Mouse (Mus musculus) liver, adult (tissue): ENCODE measurements around the gene Lrp10.

ENCODE experiments used
- GATA4 ChIP-seq: IDR thresholded peaks from 2 replicates; pipeline ENCODE4 v1.6.1; 2014; ENCODE audit warnings: mild to moderate bottlenecking, low read length; ENCODE audit not compliant: insufficient replicate concordance

The Lrp10 gene

GRCm38 (mm10) chr14:54445476-54445875 lies 18.5 kb upstream of the Lrp10 start:
- no peak for TF ChIP-seq GATA4

GRCm38 (mm10) chr14:54453566-54453965 lies 10.4 kb upstream of the Lrp10 start:
- TF ChIP-seq GATA4, result no peak

- TF ChIP-seq GATA4, result no peak
These were observed 9.0 kb upstream of the Lrp10 start for GRCm38 (mm10) chr14:54454669-54455528.

- TF ChIP-seq GATA4, result peak; percentile 52
These were observed 5.9 kb upstream of the Lrp10 start for GRCm38 (mm10) chr14:54457907-54458569.

- no peak for TF ChIP-seq GATA4
These were observed 1.8 kb upstream of the Lrp10 start for GRCm38 (mm10) chr14:54462146-54462545.

- TF ChIP-seq GATA4, result no peak
These were observed 604 bp upstream of the Lrp10 start for GRCm38 (mm10) chr14:54463108-54463958.

- no peak for TF ChIP-seq GATA4
These were observed 512 bp downstream of the Lrp10 start for GRCm38 (mm10) chr14:54464293-54465005.

- TF ChIP-seq GATA4, result no peak
These were observed 7.5 kb downstream of the Lrp10 start for GRCm38 (mm10) chr14:54471467-54471866.

- TF ChIP-seq GATA4, result no peak
These were observed 8.7 kb downstream of the Lrp10 start for GRCm38 (mm10) chr14:54472671-54473070.

GRCm38 (mm10) chr14:54474744-54475143 lies 10.8 kb downstream of the Lrp10 start:
- TF ChIP-seq GATA4, result no peak

- no peak for TF ChIP-seq GATA4
These were observed 12.3 kb downstream of the Lrp10 start, which contains the start of gene Rem2 for GRCm38 (mm10) chr14:54475941-54476844. Rem2 (plus strand) TSS chr14:54476100.

- no peak for TF ChIP-seq GATA4
These were observed 13.4 kb downstream of the Lrp10 start for GRCm38 (mm10) chr14:54477172-54477909.

GRCm38 (mm10) chr14:54479451-54479920 lies 15.5 kb downstream of the Lrp10 start:
- TF ChIP-seq GATA4, result no peak
